Mouse (Mus musculus): ENCODE measurements around the gene Pcif1.

Gene Pcif1

DNA sequence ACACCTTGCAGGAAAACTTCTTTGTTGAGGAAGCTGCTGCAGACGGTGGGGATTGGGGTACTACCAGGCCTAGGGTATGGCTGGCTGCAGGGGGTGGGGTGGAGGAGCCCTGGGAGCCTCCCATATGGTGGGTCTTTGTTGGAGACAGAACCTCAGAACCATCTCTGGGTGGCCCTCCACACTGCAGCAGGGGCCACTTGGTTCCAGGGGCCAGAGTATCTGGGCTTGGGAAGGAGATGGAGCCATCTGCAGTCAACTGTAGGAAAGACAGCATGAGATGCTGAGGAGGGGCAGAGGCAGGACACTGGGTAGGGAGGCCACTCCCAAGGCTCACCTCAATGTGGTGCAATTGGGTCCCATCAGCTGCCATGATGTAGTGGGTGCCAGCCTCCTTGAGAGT lies 15.5 kb downstream of the Pcif1 start:
- no peak for DNase-seq

DNA sequence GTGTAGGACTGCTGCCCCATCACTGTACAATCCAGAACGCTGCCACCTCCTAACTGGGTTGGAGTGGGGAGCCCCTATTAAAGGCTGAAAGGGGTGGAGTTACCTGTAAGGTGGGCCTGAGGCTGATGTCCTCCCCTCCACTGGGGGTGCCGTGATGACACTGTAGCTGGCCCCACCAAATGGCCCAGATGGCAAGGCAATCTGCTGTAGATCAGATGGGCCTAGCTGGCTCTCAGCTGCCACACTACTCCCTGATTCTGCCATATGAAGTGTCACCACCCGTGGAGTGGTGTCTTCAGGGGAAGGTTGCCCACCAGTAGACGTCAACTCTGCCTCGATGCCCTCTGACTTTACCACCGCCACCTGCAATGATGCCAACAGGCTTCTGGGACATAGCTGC lies 16.8 kb downstream of the Pcif1 start:
- no peak for DNase-seq

DNA sequence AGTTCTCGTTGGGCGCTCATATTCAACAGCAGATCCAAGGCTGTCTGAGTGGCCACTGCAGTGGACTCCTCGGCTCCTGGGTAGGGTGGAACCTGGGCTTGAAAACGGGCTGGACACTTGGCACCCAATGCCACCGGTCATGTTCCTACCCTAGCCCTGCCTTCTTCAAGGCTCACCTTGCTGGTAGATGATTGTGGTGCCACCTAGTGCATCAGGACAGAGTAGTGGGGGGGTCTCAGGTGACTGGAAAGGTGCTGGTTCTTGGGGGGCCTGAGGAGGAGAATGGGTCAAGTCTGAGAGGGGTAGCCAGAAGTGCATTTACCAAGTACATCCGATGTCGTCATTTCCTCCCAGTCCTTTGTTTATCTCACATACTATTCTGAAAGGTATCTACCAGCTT lies 18.9 kb downstream of the Pcif1 start:
- no peak for DNase-seq

DNA sequence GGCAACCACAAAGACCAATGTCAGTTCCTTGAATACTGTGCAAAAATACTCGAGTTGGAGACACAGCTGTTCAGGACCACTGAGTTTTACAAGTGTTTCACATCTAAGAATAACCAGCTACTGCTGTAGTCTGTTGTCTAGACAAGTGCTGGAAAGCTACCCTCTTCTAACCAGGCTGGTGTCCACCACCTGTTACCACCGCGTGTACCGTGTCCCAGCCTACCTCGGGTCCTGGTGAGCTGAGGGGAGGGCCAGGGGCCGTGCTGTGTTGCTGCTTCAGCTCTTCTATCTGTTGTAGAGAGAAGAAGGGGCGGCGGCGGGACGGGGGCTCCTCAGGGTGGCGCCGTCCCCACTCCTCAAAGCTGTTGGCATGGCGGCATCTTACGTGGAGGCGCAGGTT lies 19.9 kb downstream of the Pcif1 start:
- no peak for DNase-seq

DNA sequence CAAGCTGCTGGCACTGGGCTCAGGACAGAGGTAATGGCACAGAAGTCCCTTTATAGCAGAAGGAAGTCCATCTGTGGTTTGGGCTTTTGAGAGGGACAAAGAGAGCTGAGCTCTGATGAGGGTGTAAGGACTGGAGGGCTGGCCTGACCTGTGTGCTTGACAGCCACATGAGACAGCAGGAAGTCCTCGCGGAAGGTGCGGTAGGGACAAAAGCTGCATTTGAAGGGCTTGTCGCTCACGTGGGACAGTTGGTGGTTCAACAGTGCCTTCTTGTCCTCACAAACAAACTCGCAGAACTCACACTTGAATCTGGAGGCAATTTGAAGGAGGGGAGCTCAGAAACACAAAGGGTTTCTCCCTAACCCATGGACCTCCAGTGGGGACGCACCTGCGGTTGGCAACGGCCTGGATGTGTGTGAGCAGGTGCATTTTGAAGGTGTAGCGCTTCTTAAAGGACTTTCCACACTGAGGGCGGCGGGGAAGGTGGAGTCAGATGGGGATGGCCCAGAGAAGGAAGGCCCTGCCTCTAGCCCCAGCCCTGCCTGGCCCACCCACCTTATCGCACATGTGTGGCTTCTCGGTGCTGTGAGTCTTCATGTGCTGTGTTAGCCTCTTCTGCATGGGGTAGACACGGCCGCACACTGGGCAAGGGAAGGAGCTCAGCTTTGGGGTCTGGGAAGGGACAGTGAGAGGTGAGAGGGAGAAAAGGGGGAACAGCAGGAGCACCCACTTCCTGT lies 20.8 kb downstream of the Pcif1 start:
- no peak for DNase-seq

DNA sequence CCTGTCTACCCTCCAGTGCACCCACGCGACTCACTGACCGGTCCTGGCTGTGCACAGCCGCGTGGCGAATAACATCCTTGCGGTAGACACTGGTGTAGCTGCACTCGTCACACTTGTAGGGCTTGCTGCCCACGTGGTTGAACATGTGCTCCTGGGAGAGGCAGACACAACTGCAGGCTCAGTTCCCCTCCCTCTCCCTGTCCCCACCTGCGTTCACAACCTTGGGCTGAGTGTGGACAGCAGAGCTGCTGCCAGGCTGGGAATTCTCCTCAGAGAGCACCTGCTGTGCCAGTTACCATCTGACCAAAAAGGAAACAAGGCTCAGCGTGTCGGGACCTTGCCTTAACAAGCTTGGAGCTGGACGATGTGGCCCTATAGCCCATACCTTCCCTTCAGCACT lies 22.3 kb downstream of the Pcif1 start:
- peak; percentile 70 for DNase-seq

DNA sequence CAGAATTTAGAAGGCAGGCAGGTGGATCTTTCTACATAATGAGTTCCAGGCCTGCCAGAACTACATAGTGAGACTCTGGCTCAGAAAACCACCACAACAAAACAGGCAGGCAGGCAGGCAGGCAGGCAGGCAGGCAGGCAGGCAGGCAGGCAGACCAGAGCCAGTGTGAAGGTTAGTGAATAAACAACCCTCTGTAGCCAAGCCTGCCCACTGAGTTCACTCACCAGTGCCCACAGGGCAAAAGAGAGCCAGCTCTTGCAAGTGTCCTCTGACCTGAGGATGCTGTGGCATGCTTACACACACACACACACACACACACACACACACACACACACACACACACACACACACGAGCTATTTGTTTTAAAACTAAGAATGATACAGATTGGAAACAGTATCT lies 24.4 kb downstream of the Pcif1 start:
- DNase-seq, result no peak

DNA sequence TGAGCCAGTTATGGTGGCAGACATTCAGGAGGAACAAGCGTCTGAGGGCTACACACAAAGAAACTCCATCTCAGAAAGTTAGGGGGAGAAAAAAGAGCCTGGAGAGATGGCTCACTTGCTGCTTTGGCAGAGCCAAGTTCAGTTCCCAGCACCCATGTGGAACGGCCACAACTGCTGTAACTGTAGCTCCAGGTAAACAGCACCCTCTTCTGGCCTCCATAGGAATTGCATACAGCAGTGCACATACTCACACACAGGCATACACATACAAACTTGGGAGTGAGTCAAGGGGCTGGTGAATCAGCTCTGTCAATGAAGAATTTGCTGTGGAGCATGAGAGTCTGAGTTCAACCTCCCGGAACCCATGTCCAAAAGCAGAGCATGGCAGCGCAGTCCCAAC lies 27.0 kb downstream of the Pcif1 start:
- DNase-seq, result no peak

DNA sequence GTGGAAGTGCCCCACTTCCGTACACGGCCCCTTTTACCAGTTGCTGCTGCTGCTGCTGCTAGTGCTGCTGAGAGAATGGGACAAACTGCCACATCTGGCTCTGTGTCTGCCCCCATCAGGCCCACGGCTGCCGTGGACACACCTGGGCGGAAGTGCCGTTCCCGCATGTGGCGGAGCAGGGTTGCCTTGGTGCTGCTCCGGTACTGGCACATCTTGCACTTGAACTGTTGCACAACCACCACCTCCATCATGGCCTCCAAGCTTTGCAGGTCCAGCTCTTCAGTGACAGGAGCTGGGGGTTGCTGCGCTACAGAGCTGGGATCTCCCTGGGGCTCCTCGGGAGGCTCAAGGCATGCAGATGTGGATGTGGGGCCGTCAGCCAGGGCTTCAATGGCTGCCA lies 28.4 kb downstream of the Pcif1 start:
- DNase-seq, result no peak

DNA sequence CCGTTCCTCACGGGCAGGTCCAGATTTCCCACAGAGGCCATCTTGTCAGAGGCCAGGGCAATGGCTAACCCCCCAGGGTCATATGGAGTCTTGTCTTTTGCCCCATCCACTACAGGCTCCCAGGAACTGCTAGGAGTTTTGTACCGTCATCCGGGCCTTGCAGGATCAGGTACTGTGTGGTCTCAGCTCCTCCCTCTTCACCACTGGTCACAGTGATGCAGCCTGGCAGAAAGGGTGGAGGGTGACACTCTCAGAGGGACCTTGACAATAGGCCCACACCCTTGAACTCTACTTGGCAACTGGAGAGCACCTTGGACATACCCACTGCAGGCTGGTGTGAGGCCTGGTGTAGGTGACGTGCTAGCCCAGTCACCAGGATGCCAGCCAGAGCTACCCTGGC lies 28.9 kb downstream of the Pcif1 start:
- DNase-seq, result peak; percentile 28

DNA sequence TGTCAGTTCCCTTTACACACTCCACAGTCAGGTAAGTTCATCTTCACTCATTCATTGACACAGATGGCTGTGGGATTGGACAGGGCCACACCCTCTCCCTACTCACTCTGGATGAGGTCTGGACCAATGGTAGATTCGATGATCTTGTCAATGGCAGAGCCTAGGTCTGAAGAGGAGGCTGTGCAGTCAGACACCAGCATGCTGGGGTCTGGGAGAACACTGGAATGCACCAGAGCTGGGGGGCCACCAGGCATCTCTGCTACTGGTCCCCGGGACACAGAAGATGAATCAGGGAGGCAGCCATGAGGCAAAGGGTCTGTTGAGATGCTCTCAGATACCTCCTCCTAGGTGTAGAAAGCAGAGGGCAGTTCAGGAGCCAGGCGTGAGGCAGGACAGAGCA lies 30.0 kb downstream of the Pcif1 start:
- DNase-seq, result peak; percentile 40

DNA sequence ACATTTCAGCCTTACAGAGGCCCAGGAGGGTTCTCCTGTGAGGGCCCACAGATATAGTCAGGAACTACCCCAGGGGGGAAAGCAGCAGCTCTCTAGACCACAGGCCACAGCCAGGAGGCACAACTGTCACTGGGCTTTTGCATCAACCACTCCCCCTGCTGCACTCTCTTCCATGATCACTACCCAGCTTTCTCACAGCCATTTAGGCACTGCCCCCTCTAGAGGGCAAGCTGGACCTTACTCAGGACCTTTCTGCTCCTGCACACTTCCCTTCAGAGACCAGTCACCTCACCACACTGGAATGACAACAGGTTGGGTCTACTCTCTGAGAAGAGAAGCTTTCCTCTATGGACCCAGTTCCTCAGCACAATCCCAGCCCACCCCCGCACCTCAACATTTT lies 30.4 kb downstream of the Pcif1 start:
- peak; percentile 57 for DNase-seq

DNA sequence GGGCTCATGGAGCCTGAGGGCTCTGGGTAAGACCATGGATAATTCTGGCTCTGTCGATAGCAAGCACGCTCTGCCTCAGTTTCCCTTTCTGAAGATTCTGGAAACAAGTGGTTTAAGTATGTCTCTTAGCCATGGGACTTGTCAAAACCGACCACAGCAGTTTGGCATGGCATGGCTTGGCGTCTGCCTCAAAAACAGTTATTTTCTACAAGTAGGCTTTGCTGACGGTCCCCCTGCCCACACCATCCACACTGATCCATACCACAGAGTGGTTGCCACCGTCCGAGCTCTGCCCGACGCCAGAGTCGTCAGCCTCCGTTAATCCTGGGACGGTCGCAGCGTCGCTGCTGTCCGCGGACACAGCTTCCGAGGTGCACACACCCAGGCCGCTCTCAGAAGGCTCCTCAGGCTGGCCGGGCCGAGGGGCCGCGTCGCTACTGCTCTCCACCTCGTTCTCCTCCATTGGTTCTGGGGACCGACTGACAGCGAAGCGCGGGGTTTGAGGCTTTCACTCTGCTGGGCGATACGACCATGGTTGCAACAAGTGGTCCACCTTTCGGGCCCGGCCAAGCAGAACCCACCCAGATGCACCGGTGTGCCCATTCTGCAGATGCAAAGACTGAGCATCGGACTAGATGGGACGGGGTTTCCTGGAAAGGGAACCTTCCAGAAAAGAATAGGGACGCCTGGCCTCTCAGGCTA lies 31.4 kb downstream of the Pcif1 start:
- DNase-seq, result no peak

DNA sequence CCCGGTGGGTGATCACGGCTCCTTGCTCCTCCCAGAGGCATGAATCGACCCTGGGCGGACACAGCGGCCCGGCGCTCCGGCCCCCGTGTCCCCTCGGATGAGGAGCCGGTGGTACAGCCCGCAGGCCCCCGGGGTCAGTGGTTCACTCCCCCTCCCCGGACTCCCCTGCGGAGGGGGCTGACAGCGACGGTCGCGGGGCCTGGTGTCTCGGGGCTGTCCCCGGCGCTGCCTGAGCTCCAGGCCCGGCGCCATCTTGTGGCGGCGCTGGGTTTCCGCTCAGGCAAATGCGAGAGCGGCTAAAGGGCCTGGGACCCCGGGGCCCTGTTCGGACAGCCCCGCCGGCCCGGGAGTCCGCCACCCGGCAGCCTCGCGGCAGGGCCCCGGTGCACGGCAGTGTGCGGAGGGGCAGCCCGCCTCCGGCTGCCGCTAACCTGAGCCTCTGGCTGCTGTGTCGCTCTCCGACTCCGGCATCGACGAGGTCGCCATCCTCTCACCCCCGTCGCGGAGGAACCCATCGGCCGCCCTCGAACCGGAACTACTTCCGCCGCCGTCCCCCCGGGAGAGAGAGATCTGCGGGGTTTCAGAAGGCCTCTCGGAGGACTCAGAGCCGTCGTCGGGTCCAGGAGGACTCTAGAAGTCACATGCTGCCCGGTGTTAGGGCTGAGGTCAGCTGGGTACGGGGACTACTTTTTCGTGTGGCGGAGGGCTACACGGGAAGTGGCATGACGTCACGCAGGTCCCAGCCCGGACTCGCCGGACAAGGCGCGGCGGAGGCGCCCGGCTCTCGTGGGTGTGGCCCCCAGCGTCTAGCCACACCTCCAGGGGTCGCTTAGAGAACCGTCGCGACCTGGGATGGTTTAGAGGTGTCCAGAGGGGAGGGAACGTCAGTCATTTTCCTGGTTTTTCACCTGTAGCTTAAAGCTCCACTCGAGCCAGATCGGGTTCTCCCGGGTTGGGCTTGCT lies 32.3 kb downstream of the Pcif1 start, which contains the start of gene Zfp335:
Gene Zfp335 (minus strand): TSS at position 672 of the 963 bp plus-strand sequence.
- DNase-seq, result peak; percentile 95

DNA sequence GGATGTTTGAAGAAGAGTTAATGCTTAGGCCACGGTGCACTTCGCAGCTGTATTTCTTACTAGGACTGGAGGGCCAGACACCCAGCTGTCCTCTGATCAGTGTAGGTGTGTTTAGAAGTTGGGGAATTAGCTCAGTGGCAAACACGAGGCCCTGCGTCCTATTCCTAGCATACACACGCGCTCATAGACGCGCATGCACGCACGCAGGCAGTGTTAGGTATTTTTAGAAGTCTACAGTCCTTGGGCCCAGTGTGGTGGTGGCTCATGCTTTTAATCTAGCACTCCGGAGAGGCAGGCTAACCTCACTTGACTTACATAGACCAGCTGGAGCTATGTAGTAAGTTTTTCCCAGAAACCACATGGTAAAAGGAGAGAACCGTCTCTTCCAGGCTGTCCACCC lies 33.0 kb downstream of the Pcif1 start:
- DNase-seq, result no peak

DNA sequence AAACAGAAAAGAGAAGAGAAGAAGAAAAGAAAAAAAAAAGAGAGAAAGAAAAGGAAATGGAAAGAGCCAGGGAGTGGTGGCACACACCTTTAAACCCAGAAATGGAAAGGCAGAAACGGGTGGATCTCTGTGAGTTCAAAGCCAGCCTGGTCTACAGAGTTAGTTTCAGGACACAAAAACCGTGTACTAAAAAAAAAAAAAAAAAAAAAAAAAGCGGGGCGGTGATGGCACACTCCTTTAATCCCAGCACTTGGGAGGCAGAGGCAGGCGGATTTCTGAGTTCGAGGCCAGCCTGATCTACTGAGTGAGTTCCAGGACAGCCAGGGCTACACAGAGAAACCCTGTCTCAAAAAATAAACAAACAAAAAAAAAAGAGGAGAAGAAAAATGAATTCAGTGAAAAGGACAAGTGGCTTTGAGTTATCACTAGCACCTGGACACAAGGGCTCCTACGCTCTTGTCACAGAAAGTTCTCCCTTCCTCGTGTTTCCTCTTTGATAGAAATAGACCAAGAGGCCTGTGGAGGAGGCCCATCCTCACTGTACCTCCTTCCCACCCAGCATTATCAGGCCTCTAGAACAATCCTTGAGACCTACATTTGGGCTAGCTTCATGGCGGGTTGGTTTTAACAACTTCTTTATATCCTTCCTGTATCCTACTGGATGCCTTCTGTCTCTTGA lies 33.8 kb downstream of the Pcif1 start:
- DNase-seq, result peak; percentile 16

DNA sequence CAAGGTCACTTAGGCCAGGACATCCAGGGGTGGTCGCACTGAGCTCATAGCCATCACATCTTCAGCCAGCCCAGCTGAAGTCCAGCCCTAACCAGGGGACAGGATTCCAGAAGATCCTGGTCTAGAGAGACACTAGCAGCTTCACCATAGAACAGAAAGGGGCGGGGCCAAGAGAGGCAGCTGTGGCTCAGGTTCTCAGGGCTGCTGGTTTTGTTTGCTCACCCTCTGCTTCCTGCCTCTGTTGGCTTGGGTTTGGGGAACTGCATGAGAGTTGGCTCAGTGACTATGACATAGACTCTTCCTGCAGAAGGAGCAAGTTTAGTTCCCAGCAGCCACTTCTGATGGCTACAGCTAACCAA lies 34.3 kb downstream of the Pcif1 start:
- DNase-seq, result peak; percentile 59

DNA sequence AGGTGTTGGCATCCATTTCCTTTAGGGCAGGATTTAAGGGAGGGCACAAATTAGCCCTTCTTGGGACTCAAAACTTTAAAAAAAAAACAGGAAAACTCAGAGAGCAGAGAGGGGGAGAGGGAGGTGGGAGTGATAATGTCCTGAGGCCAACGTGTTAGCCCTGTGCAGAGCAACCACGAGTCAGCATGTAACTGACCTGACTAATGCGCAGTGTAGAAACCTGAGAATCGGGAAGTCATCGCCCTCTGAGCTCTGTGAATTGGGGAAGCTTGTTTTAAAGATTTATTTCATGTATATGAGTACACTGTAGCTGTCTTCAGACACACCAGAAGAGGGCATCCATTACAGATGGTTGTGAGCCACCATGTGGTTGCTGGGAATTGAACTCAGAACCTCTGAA lies 37.7 kb downstream of the Pcif1 start:
- no peak for DNase-seq

DNA sequence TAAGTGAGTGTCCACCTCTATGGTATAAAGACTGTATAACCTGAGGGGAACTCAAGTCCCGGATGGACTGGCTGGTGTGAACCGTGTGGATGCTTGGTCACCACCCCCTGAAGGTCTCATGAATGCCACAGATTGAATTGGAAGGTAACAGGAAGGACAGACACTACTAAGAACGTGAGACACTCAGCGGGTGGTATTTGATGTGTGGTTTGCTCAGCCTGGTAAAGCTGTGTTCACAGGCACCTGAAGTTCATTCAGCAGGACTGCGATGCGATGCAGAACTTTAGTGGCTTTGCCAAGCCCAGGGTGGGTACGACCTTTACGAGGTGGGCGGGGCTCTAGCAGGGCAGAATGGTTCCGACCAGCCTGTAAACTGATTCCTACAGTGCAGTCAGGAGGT lies 38.3 kb downstream of the Pcif1 start:
- no peak for DNase-seq

DNA sequence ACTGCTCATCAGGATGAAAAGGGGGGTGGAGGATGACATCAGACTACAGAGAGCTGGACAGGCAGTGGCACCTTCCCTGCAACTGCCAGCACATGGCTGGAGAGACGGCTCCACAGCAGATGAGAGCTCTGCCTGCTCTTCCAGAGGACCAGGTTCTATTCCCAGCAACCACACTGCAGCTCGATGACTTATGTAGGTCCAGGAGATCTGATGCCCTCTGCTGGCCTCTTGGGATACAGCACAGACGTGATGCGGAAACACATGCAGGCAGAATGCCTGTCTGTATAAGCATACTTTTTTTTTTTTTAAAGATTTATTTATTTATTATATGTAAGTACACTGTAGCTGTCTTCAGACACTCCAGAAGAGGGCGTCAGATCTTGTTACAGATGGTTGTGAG lies 39.2 kb downstream of the Pcif1 start:
- DNase-seq, result peak; percentile 40

DNA sequence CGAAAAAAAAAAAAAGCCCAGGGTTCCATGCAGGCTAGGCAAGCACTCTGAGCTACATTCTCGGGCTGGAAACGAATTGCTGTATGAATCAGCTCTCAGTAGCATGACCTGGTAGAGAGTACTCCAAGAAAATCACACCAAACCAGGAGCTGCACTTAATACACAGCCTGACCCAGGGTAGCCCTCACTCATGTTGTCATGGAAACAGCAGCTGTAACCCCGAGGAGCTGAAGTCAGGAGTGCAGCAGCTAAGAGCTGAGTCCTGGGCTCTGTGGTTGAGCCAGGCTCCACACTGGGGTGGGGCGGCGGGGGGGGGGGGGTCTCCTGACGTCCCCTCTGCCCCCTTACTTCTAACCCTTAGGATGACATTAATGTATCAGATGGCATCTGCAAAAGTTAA lies 42.9 kb downstream of the Pcif1 start:
- DNase-seq, result no peak

DNA sequence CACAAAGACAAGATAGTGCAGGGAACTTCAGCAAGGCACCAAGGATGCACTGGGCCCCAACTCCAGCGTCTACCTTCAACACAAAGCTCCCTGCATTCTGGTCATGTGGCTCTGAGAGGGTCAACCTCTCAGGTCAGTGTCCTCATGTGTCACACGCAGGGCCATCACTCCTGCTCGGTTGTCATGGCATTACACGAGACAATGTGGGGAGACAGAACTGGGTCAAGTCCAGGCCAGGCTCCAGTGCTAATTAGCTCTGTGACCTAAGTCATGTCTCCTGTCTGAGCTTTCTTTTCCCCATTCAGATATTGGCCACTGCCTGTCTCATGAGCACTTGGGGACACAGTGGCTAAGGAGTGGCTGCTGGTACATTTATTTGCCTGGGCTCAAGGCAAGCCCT lies 44.2 kb downstream of the Pcif1 start:
- DNase-seq, result no peak
